Mouse (Mus musculus) heart, embryonic 10.5 days (tissue): Measurements from ENCODE around the gene C5ar2. TPM values are rescaled to one million over a fixed set of nuclear protein-coding genes. Genes with fewer than 3 reads are reported as not detected.

Source experiments
- DNase-seq: peaks from one replicate; pipeline ENCODE4 v3.0.0-alpha.2; 2017; ENCODE audit warnings: low spot score
- H3K27ac ChIP-seq: fragments of 300-500 bp; sonication (generic); 2 replicates; pipeline ENCODE4 v1.5.1; 2016; ENCODE audit warnings: mild to moderate bottlenecking
- H3K27me3 ChIP-seq: fragments of 300-500 bp; sonication (generic); 2 replicates; pipeline ENCODE4 v1.6.1; 2016; ENCODE audit warnings: mild to moderate bottlenecking; ENCODE audit not compliant: poor library complexity, insufficient read depth, severe bottlenecking
- H3K36me3 ChIP-seq: fragments of 300-500 bp; sonication (generic); 2 replicates; pipeline ENCODE4 v1.6.1; 2016; ENCODE audit warnings: mild to moderate bottlenecking, moderate library complexity
- H3K4me1 ChIP-seq: fragments of 300-500 bp; sonication (generic); 2 replicates; pipeline ENCODE4 v1.6.1; 2016; ENCODE audit warnings: mild to moderate bottlenecking
- H3K4me3 ChIP-seq: fragments of 300-500 bp; sonication (generic); 2 replicates; pipeline ENCODE4 v1.5.1; 2016; ENCODE audit warnings: mild to moderate bottlenecking, moderate library complexity
- H3K9me3 ChIP-seq: fragments of 300-500 bp; sonication (generic); 2 replicates; pipeline ENCODE4 v1.6.1; 2016; ENCODE audit warnings: mild to moderate bottlenecking, moderate library complexity
- WGBS: fragments of 180-500 bp; shearing (Covaris S2); methylation state at CpG from one replicate; pipeline ENCODE4 v1.1.7; 2016; 5-methylcytosine and 5-hydroxymethylcytosine counted together
- polyA plus RNA-seq: library from polyadenylated mRNA; unstranded; fragments of >200 nt; fragmentation: Nextera tagmentation; extraction: Ambion mirVana; gene quantifications from 2 replicates; pipeline ENCODE4 v1.2.1, GENCODE M21; 2016

C5ar2 gene
- polyA plus RNA-seq, 1 experiment from 2014 or later = 0.54 TPM

DNA sequence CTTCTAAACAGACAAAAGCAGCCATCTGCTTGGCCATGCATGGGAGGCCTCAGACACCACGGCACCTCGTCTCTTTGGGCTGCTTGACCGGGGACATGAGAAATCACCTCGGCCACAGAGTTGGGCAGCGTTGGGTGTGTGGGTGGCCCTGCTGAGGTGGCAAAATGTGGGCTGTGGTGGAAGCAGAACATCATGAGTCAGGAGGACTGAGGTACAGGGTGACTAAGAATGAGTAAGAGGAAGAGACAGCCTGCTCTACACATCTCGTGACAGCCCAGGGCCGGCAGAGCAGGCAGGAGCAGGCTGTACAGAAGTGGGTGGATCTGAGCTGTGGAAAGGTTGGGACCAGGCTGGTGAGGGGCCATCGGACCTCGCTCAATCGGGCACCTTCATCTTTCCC lies 36.5 kb downstream of the C5ar2 start:
- no peak overlapping the region for H3K27ac ChIP-seq
- H3K4me1 ChIP-seq = no peaks in the 10 kb centered on the region
- H3K27me3 ChIP-seq = no peaks in the 10 kb centered on the region
- H3K36me3 ChIP-seq = peaks cover 86% of the 10 kb centered on the region
- H3K9me3 ChIP-seq = no peaks in the 10 kb centered on the region
- no peak for DNase-seq
- WGBS = 85% methylated on average over 10 of the region's 10 CpGs
- H3K4me3 ChIP-seq = no peak overlapping the region

DNA sequence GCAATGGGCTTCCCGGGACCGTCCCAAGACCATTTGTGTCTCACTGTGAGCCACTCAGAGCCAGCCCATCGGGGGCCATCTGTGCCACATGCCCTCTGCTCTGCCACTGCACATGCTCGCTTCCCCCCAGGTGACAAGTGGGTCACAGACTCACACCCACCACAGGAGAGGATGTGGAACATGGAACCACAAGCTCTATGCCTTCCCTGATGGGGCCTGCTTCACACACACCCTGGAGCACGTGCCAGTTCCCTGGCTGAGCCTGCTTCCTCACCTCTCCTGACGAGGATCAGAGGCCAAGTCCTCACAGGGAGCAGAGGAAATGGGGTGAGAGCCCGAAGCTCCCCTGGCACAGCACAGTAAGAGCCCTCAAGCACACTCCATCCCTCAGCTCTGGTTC lies 36.9 kb downstream of the C5ar2 start:
- H3K4me3 ChIP-seq = no peak overlapping the region
- H3K27ac ChIP-seq = no peak overlapping the region
- no peaks in the 10 kb centered on the region for H3K9me3 ChIP-seq
- no peaks in the 10 kb centered on the region for H3K27me3 ChIP-seq
- peaks cover 87% of the 10 kb centered on the region for H3K36me3 ChIP-seq
- DNase-seq = no peak
- 82% methylated on average over 7 of the region's 7 CpGs for WGBS
- no peaks in the 10 kb centered on the region for H3K4me1 ChIP-seq

DNA sequence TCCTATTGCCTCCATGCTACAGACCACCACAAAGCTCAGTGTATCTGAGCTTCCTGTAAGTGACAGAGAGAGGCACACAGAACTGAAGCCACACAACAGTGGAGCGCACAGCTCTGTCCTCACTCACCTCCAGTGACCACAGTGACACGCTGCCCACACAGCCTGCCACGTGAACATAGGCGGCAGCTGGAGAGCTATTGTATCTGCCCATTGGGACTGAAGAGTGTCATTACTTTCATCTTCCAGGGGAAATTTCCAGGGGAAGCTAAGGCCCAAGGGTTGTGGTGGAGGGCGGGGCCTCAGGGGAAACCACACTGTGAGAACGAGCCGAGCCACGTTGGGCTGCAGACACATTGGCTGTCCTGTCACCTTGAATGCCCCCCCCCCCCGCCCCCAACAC lies 39.2 kb downstream of the C5ar2 start:
- DNase-seq = no peak
- WGBS = 79% methylated on average over 9 of the region's 9 CpGs
- H3K27ac ChIP-seq = no peak overlapping the region
- H3K4me3 ChIP-seq = no peak overlapping the region
- H3K9me3 ChIP-seq = no peaks in the 10 kb centered on the region
- H3K36me3 ChIP-seq = peaks cover 81% of the 10 kb centered on the region
- no peaks in the 10 kb centered on the region for H3K27me3 ChIP-seq
- no peaks in the 10 kb centered on the region for H3K4me1 ChIP-seq

DNA sequence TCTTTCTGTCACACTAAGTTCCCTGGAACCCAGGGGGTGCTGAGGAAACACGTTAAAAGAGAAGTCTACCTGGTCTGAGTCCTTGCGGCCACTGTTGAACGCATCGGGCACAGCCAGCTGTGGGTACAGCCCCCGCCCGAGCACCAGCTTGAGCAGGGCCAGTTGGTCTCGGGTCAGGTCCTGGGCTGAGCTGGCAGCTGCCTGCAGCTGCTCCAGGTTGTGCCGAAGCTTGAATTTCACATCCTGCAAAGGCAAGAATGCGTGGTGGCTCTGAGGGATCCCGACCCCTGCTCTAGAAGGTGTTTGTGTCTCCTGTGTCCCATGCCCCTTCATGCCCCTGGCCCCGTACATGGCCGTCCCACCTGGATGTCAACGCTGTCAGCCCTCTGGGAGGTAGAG lies 40.5 kb downstream of the C5ar2 start:
- no peak for DNase-seq
- H3K9me3 ChIP-seq = no peaks in the 10 kb centered on the region
- H3K4me1 ChIP-seq = no peaks in the 10 kb centered on the region
- peaks cover 85% of the 10 kb centered on the region for H3K36me3 ChIP-seq
- WGBS = 92% methylated on average over 13 of the region's 13 CpGs
- no peaks in the 10 kb centered on the region for H3K27me3 ChIP-seq
- no peak overlapping the region for H3K27ac ChIP-seq
- H3K4me3 ChIP-seq = no peak overlapping the region

DNA sequence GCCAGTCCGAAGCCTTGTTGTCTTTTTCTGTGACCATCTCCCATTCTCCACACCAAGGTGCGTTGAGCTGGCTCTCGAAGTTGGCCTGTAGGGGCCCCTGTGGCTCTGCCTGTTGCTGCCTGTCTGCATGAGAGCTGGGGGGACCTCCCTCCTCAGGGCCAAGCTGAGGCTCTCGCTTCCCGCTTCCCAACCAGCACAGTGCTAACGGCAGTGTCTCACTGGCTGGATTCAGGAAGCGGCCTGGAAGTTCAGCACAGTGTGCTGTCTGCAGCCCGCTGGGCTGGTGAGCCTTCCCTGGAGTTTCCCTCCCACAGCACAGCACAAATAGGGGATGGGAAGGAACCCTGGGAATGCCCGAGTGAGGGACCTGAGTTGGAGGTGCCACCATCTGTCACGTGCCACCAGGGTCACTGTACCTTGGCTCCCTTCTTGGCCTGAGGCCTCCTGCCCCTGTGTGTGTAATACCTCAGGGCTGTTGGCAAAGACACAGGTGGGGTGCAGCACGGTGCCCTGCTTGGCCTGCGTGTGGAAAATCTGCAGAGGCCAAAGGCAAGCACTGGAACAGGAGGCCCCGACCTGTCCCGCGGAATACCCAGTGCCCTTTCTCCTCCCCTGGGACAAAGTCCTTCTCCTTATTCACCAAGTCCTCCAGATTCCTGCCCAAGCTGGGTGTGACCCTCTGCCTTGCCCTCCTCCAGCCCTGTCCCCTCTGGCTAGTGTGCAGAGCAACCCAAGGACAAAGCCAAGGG lies 41.0 kb downstream of the C5ar2 start:
- no peaks in the 10 kb centered on the region for H3K9me3 ChIP-seq
- H3K36me3 ChIP-seq = peaks cover 89% of the 10 kb centered on the region
- no peak overlapping the region for H3K27ac ChIP-seq
- H3K27me3 ChIP-seq = no peaks in the 10 kb centered on the region
- no peak for DNase-seq
- WGBS = 81% methylated on average over 15 of the region's 15 CpGs
- H3K4me3 ChIP-seq = no peak overlapping the region
- H3K4me1 ChIP-seq = no peaks in the 10 kb centered on the region

DNA sequence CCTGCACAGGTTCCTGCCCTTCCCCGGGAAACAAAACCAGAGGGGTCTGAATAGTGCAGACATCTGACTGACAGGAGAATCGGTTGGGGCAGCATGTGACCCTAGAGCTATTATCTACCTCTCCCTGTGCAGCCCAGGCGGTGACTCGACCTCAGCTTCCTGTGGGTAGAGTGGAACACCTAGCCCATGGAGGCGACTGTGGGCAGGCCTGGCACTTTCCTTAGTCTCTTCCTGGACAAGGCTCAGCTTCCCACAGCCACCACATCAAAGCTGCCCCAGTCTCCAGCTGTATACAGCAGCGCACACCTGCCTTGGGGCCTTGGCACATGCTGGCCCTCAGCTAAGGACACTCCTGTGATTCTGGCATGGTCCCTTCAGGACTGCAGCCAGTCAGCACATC lies 42.8 kb downstream of the C5ar2 start:
- no peaks in the 10 kb centered on the region for H3K4me1 ChIP-seq
- 75% methylated on average over 6 of the region's 6 CpGs for WGBS
- no peak for DNase-seq
- H3K27ac ChIP-seq = no peak overlapping the region
- no peaks in the 10 kb centered on the region for H3K27me3 ChIP-seq
- peaks cover 91% of the 10 kb centered on the region for H3K36me3 ChIP-seq
- no peak overlapping the region for H3K4me3 ChIP-seq
- no peaks in the 10 kb centered on the region for H3K9me3 ChIP-seq

DNA sequence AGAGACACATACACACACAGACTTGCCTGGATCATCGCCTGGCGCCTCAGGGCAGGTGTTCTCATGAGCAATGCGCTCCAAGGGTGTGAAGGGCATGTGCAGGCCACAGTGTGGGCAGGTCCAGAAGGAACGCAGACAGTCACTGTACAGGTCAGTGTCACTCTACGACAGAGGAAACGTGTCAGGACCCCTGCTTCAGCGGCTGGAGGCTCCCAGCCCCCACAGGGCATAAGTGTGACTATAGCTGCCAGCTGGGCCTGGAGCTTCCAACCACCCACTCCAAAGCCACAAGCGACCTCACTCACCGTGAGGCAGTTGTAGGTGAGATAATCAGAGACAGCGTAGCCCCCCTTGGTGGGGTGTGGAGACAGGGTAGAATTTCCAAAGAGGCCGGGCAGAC lies 45.4 kb downstream of the C5ar2 start:
- DNase-seq = no peak
- no peak overlapping the region for H3K4me3 ChIP-seq
- H3K27me3 ChIP-seq = no peaks in the 10 kb centered on the region
- no peak overlapping the region for H3K27ac ChIP-seq
- H3K9me3 ChIP-seq = no peaks in the 10 kb centered on the region
- WGBS = 86% methylated on average over 11 of the region's 11 CpGs
- peaks cover 65% of the 10 kb centered on the region for H3K36me3 ChIP-seq
- H3K4me1 ChIP-seq = no peaks in the 10 kb centered on the region

DNA sequence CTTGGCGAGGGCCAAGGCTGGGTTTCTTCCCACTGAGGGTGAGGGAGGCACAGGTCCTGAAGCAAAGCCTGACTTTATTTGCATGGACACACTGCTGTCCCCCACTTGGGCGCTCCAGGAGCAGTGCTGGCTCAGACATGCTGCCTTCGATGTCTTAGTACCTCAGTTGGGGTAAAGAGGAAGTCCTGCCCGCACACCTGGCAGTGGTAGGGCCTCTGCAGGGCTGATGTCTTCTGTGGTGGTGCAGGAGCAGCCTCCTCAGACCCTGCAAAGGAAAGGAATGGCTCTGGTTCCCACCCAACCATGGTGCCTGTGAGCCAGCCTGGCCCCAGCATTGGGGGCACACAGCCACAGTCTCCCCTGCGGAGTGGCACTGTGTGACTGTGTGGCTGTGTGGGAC lies 46.8 kb downstream of the C5ar2 start:
- Histone ChIP-seq H3K27me3 (no peaks in the 10 kb centered on the region), H3K4me3 (no peak overlapping the region), H3K9me3 (no peaks in the 10 kb centered on the region), H3K4me1 (no peaks in the 10 kb centered on the region), H3K27ac (no peak overlapping the region), H3K36me3 (peaks cover 52% of the 10 kb centered on the region)
- no peak for DNase-seq
- 77% methylated on average over 5 of the region's 5 CpGs for WGBS

DNA sequence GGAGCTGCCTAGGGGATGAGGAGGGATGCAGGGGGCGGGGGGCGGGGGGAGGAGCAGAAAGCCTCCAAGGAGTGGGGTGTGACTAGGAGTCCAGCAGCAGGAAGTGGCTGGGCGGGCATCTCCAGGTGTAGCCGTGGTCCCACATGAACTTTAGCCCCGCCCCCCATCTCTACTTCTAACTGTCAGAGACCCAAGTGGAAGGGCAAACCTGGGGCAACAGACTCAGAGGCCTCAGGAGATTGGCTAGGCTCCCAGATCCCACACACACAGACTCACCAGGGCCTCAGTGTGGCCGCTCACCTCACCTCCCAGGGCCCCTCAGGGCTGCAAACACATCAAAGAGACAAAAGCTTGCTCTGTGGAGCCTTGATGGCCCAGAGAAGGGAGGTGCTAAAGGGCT lies 47.3 kb downstream of the C5ar2 start:
- no peak overlapping the region for H3K4me3 ChIP-seq

DNA sequence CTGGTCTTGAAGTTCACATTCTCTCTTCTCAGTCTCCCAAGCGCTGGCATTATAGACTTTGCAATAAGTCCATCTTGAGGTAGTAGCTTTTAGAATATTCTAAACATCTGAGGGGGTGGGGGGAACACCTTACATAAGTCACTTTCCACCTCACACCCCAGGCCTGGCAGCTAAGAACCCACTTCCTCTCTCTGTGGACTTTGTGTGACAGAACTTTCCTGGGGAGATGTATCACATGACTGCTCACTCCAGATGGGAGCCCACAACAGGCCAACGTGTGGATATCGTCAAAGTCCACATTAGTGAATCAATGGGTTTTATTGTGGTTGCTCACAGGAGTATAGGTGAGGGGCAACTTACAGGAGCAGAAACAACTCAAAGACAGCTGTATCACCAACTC lies 50.3 kb downstream of the C5ar2 start:
- no peaks in the 10 kb centered on the region for H3K9me3 ChIP-seq
- 52% methylated on average over 3 of the region's 3 CpGs for WGBS

More for the DNA sequence above, 47.3 kb downstream of the C5ar2 start:
- no peaks in the 10 kb centered on the region for H3K4me1 ChIP-seq
- no peak for DNase-seq
- H3K27me3 ChIP-seq = no peaks in the 10 kb centered on the region
- peaks cover 47% of the 10 kb centered on the region for H3K36me3 ChIP-seq
- no peak overlapping the region for H3K27ac ChIP-seq
- WGBS = 69% methylated on average over 6 of the region's 6 CpGs
- H3K9me3 ChIP-seq = no peaks in the 10 kb centered on the region

DNA sequence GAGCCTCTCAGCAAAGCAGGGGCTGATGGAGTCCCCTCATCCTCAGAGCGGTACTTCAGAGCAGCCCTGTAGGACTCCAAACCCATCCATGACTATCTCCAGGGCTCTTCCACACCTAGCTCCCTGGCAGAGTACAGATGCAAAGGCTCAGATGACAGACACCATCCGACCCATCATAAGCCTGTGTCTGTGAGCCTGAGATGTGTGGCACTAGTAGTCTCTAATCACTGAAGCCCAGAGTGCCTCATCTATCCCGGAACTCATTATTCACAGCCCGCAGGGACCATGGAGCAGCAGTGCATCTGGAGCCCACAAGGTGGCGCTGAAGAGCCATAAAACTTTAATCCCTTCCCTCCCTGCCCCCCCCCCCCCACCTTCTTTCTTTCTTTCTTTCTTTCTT lies 51.6 kb downstream of the C5ar2 start:
- peaks cover 10% of the 10 kb centered on the region; the same call in 1 of the 2 replicates for H3K36me3 ChIP-seq
- peaks cover 6% of the 10 kb centered on the region for H3K27me3 ChIP-seq
- H3K4me1 ChIP-seq = no peaks in the 10 kb centered on the region
- no peak overlapping the region for H3K4me3 ChIP-seq
- no peaks in the 10 kb centered on the region for H3K9me3 ChIP-seq
- WGBS = 16% methylated on average over 5 of the region's 5 CpGs
- DNase-seq = no peak
- H3K27ac ChIP-seq = no peak overlapping the region

More for the DNA sequence above, 50.3 kb downstream of the C5ar2 start:
- peaks cover 6% of the 10 kb centered on the region for H3K27me3 ChIP-seq
- no peaks in the 10 kb centered on the region for H3K4me1 ChIP-seq
- no peak overlapping the region for H3K4me3 ChIP-seq
- no peak overlapping the region for H3K27ac ChIP-seq
- DNase-seq = no peak
- peaks cover 24% of the 10 kb centered on the region for H3K36me3 ChIP-seq

DNA sequence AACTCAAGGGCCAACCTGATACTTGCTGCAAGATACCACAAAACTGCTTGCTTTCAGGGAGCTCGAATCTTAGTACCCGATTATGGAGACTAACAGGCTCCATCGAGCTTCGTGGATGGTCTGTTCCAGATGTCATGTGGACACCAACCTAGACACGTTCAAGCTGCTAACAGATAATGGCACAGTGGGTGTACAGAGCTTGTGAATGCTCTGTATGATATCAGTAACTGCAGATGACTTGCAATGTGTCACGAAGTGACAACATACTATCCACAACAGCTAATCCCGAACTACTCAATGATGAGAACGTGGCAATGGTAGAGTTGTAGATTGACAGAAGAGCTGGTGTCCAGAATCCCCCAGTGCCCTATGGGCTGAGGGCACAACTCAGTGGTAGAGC lies 56.5 kb downstream of the C5ar2 start:
- peaks cover 6% of the 10 kb centered on the region for H3K27me3 ChIP-seq
- 80% methylated on average over 8 of the region's 8 CpGs for WGBS

More for the DNA sequence above, 56.5 kb downstream of the C5ar2 start:
- Histone ChIP-seq H3K4me1 (no peaks in the 10 kb centered on the region), H3K27ac (no peak overlapping the region), H3K9me3 (no peaks in the 10 kb centered on the region), H3K4me3 (no peak overlapping the region), H3K36me3 (peaks cover 11% of the 10 kb centered on the region; the same call in 1 of the 2 replicates)
- DNase-seq = no peak
